Mouse (Mus musculus) stomach, postnatal 0 days (tissue): ENCODE results near the gene Opcml.

ENCODE experiments used
- CTCF ChIP-seq: IDR thresholded peaks from 2 replicates; pipeline ENCODE4 v1.5.1; 2016; ENCODE audit warnings: antibody characterized with exemption, low read depth, mild to moderate bottlenecking, moderate library complexity
- EP300 ChIP-seq: optimal IDR thresholded peaks from 2 replicates; pipeline ENCODE3; 2016; ENCODE audit warnings: antibody characterized with exemption

GRCm38 (mm10) chr9:28452509-28452908 is 661.9 kb downstream of the Opcml start:
- no peak for TF ChIP-seq CTCF
- no peak for TF ChIP-seq EP300
